Mouse (Mus musculus): ENCODE data around the gene Slc13a5. TPM values are rescaled to one million over a fixed set of nuclear protein-coding genes. Genes with fewer than 3 reads are reported as not detected.

Gene Slc13a5
- polyA plus RNA-seq, 1 experiment, result not detected

DNA sequence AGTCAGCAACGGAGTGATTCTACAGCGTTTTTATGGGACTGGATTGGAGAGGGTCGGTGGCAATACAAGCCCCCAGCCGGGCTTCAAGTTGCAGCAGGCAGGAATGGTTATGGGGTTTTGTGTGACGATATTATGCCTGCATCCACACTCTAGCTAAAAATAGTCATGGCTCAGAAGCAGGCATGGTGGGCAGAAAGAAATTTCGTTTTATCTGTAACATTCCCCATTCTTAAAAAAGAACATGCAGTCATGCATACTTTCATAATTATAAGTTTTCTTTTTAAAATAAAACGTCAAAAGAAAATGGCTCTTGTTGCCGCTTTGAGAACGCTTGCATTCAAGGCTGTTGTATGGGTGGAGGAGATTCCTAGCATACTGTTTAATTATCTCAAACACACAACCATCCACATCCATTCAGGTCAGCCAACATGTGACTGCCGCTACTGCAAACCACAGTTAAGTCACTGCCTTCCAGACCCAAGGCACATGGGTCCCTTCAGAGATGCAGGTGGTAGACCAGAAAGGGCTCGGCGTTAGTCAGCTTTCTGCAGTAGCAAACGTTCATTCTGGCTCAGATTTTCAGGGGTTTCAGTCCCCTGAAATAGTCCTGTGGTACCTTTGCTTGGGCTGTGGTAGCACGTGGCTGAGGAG lies 17.6 kb upstream of the Slc13a5 start:
- Histone ChIP-seq H3K27ac (ENCODE audit: insufficient read depth, low read depth, low read length) (no peak overlapping the region), H3K36me3 (ENCODE audit: control insufficient read depth, insufficient read depth, low read length) (no peaks in the 10 kb centered on the region), H3K27me3 (ENCODE audit: control insufficient read depth, insufficient read depth, low read length) (no peaks in the 10 kb centered on the region), H3K4me3 (ENCODE audit: low read depth, low read length) (no peak overlapping the region), H3K4me1 (ENCODE audit: control insufficient read depth, insufficient read depth, insufficient read length, low read length) (no peaks in the 10 kb centered on the region)
- 79% methylated on average over 14 of the region's 14 CpGs for WGBS
- TF ChIP-seq POLR2A (IDR thresholded peaks at IDR 0.05; ENCODE audit: low read depth, low read length) (no peak), CTCF (IDR thresholded peaks at IDR 0.05; ENCODE audit: extremely low read depth, insufficient read length, insufficient replicate concordance, low read depth, low read length) (no peak)

DNA sequence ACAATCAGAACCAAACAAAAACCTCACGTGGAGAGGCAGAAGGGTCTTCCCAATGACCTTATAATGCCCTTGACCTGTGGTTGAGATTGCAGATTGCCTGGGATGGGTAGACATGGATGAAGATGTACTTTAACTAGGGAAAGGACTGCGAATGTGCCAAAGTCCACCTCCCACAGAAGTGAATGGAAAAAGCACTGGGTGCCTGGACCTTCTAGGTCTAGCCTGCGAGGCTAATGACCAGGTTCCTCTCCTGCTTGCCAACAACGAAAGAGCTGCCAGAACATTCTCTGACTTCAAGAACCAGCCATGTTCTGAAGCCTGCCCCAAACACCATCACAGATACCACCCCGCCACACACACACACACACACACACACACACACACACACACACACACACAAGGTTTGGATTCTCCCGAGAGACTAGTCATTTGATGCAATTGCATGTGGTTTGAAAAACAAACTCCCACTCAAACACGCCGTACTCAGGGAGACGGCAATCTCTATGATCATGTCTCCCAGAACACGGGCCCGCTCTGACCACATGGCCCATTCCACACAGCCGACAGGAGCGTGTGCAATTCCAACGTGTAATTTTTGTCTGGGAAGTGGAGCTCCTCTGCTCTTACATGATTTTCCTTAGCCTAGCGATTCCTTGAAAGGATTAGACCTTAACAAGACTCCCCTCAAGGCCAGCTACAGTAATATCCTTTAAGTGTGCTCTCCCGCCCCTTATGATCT lies 16.6 kb upstream of the Slc13a5 start:
- H3K36me3 ChIP-seq (ENCODE audit: control insufficient read depth, insufficient read depth, low read length), result no peaks in the 10 kb centered on the region
- WGBS, result 84% methylated on average over 16 of the region's 16 CpGs
- no peak overlapping the region for H3K27ac ChIP-seq (ENCODE audit: insufficient read depth, low read depth, low read length)

DNA sequence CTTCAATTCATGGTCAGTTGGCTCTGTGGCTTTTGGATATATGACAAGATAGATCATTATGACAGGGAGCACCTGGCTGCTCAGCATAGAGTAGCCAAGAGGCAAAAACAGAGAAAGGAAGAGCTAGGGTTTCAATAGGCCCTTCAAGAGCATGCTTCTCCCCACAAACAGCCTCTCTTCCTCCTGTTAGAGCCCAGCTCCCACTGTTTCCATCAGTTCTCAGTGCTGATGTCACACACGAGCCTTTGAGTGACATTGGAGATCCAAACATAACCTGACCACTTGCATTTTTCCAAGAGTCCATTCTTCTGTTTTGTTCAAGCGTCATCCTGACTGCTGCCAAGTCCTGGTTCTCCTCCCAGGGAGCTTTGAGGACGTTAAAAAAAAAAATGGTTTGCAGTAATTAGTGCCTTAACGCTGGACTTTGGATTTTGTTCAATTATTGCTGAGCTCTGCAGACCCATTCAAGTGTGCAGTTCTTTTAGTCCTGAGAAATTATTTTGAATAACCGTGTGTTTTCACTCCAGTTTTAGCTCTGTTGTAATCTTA lies 14.9 kb upstream of the Slc13a5 start:
- no peaks in the 10 kb centered on the region for H3K27me3 ChIP-seq (ENCODE audit: control insufficient read depth, insufficient read depth, low read length)
- no peaks in the 10 kb centered on the region for H3K4me1 ChIP-seq (ENCODE audit: control insufficient read depth, insufficient read depth, insufficient read length, low read length)
- H3K36me3 ChIP-seq (ENCODE audit: control insufficient read depth, insufficient read depth, low read length), result no peaks in the 10 kb centered on the region
- WGBS, result 22% methylated on average over 5 of the region's 5 CpGs
- H3K27ac ChIP-seq (ENCODE audit: insufficient read depth, low read depth, low read length), result no peak overlapping the region
- no peak overlapping the region for H3K4me3 ChIP-seq (ENCODE audit: low read depth, low read length)
- TF ChIP-seq CTCF (IDR thresholded peaks at IDR 0.05; ENCODE audit: extremely low read depth, insufficient read length, insufficient replicate concordance, low read depth, low read length) (no peak), POLR2A (IDR thresholded peaks at IDR 0.05; ENCODE audit: low read depth, low read length) (no peak)

More for the DNA sequence above, 16.6 kb upstream of the Slc13a5 start:
- no peak overlapping the region for H3K4me3 ChIP-seq (ENCODE audit: low read depth, low read length)
- TF ChIP-seq CTCF (IDR thresholded peaks at IDR 0.05; ENCODE audit: extremely low read depth, insufficient read length, insufficient replicate concordance, low read depth, low read length) (no peak), POLR2A (IDR thresholded peaks at IDR 0.05; ENCODE audit: low read depth, low read length) (no peak)
- no peaks in the 10 kb centered on the region for H3K27me3 ChIP-seq (ENCODE audit: control insufficient read depth, insufficient read depth, low read length)
- no peaks in the 10 kb centered on the region for H3K4me1 ChIP-seq (ENCODE audit: control insufficient read depth, insufficient read depth, insufficient read length, low read length)

DNA sequence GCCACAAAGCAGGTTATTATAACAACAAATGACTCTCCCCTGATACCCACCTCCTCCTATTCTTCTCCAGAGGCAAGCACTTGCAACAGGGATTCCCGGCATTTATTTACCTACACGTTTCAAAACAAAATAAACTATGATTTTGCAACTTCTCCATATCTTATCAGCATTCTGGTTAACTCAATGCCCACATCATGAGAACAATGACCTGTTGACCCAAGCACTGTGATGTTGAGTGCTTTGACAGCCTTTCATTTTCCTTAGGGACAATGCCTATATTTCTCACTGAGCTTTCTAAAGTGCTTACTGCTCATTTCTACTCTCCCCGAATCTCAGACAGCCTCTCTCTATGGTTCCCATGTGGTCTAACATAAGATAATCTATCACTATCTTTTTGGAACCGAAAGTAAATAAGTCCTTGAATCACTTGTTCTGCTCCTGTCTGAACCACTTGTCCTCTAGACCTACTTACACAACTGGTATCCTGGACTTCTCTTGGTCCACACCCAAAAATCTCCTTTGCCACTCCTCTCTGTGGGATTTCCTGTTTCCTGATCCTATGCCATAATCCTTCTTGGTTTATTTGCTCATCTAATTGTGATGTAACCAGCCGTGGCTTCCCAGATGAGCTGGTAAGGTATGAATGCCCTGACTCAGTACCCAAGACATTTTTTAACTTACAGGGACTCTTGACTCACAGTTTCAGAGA lies 14.3 kb upstream of the Slc13a5 start:
- whole genome bisulfite sequencing, result 53% methylated on average over 5 of the region's 5 CpGs
- H3K36me3 ChIP-seq (ENCODE audit: control insufficient read depth, insufficient read depth, low read length), result no peaks in the 10 kb centered on the region
- no peaks in the 10 kb centered on the region for H3K4me1 ChIP-seq (ENCODE audit: control insufficient read depth, insufficient read depth, insufficient read length, low read length)
- no peak overlapping the region for H3K27ac ChIP-seq (ENCODE audit: insufficient read depth, low read depth, low read length)
- no peak for TF ChIP-seq CTCF (IDR thresholded peaks at IDR 0.05; ENCODE audit: extremely low read depth, insufficient read length, insufficient replicate concordance, low read depth, low read length)
- TF ChIP-seq POLR2A (IDR thresholded peaks at IDR 0.05; ENCODE audit: low read depth, low read length), result no peak
- no peak overlapping the region for H3K4me3 ChIP-seq (ENCODE audit: low read depth, low read length)
- no peaks in the 10 kb centered on the region for H3K27me3 ChIP-seq (ENCODE audit: control insufficient read depth, insufficient read depth, low read length)

DNA sequence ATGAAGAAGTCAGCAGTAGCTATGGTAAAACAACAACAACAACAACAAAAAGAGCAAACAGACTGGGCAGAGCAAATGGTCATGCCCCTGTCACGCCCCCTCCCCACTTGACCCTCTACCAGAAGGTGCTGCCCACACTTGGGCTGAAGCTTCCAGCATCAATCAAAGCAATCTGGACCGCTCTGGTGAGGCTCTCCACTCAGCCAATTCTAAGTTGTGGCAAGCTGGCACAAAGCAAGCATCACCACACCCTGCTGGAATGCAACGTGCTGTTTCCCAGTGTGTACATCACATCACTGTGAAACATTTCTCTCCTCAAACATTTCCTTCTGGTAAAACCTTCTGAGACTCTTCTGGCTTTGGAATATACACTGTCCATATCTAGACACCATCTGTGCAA lies 6.3 kb upstream of the Slc13a5 start:
- H3K27me3 ChIP-seq (ENCODE audit: control insufficient read depth, insufficient read depth, low read length), result no peaks in the 10 kb centered on the region
- no peak for TF ChIP-seq CTCF (IDR thresholded peaks at IDR 0.05; ENCODE audit: extremely low read depth, insufficient read length, insufficient replicate concordance, low read depth, low read length)
- no peak for TF ChIP-seq POLR2A (IDR thresholded peaks at IDR 0.05; ENCODE audit: low read depth, low read length)
- H3K36me3 ChIP-seq (ENCODE audit: control insufficient read depth, insufficient read depth, low read length), result no peaks in the 10 kb centered on the region
- H3K27ac ChIP-seq (ENCODE audit: insufficient read depth, low read depth, low read length), result no peak overlapping the region
- H3K4me1 ChIP-seq (ENCODE audit: control insufficient read depth, insufficient read depth, insufficient read length, low read length), result no peaks in the 10 kb centered on the region
- 46% methylated on average over 3 of the region's 3 CpGs for WGBS
- H3K4me3 ChIP-seq (ENCODE audit: low read depth, low read length), result no peak overlapping the region

DNA sequence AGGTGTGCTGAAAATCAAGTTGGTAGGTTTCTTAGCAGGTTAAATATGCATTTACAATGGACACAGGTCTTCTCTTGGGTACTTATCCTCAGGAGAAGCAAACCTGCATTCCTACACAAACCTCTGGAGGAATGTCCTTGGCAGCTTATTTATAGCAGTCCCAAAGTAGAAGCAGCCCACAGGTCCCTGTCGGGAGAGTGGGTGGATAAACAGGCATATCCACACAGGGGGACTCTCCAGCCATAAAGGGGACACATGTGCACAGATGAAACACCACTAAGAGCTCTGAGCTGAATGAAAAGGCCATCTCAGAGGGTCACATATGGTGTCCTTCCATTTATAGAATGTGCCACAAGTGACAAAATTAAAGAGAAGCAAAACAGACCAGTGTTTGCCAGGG lies 4.7 kb upstream of the Slc13a5 start:
- Histone ChIP-seq H3K27ac (ENCODE audit: insufficient read depth, low read depth, low read length) (no peak overlapping the region), H3K36me3 (ENCODE audit: control insufficient read depth, insufficient read depth, low read length) (no peaks in the 10 kb centered on the region), H3K4me3 (ENCODE audit: low read depth, low read length) (no peak overlapping the region), H3K4me1 (ENCODE audit: control insufficient read depth, insufficient read depth, insufficient read length, low read length) (peaks cover 3% of the 10 kb centered on the region; the same call in 1 of the 2 replicates), H3K27me3 (ENCODE audit: control insufficient read depth, insufficient read depth, low read length) (peaks cover 4% of the 10 kb centered on the region; the same call in 1 of the 2 replicates)
- 35% methylated on average over 1 of the region's 1 CpGs for WGBS
- TF ChIP-seq CTCF (IDR thresholded peaks at IDR 0.05; ENCODE audit: extremely low read depth, insufficient read length, insufficient replicate concordance, low read depth, low read length), result no peak
- no peak for TF ChIP-seq POLR2A (IDR thresholded peaks at IDR 0.05; ENCODE audit: low read depth, low read length)

Measured in small intestine, adult 2 months (tissue).